Mouse (Mus musculus) layer of hippocampus, postnatal 10 days (tissue): ENCODE data around the gene Wdr34. TPM values are rescaled to one million over a fixed set of nuclear protein-coding genes. Genes with fewer than 3 reads are reported as not detected.
"Not testable (repeated sequence)": the region's sequence is repeated elsewhere in the genome, so short reads cannot be mapped to it uniquely, and the experiment has no call there.

Experiments used
- DNase-seq, 2 experiments: peaks; one replicate each; pipeline ENCODE4 v3.0.0; 2021; ENCODE audit warnings: low spot score in 2 of 2
- total RNA-seq, 2 experiments: library from RNA; stranded (reverse); gene quantifications; 2 replicates each; pipeline ENCODE4 v1.2.3; 2021

Wdr34 gene
- total RNA-seq, 2 experiments from 2014 or later, result 42.2 to 46.3 TPM

DNA sequence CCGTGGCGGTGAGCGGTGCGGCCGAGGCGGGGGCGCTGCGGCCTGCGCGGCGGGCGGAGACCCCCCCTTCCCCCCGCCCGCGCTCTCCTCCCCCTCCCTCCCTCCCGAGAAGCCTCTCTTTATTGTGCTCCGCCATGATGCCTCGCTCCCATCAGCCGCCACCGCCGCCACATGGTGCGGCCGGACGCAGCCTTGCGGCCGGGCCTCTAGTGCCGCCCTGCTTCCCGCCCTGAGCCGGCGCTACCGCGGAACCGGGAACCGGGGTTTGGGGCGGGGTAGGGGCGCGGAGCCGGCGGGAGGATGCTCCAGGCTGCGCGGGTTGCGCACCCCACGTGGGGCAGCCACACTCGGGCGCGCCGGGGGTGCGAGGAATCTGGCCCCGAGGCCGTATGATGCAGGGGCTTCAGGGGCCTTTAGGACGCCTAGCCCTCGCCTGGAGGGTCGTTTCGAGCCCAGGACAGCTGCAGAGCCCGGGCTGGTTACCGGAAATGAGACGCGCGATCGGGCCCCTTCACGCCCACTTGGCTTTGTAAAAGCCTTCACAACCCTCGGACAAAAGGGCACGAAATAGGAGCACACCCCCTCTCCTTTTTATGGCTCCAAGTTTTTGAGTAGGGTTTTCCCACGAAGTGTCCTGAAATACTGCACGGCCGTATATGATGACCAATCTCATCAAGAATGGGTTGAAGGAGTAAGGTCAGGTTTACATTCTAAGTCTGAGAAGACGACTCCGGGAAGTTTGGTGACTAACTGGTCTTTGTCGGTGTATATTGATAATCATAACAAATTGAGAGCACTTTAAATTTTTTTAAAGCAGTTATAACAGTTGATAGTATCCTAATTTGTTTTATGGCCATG lies 18.6 kb upstream of the Wdr34 start:
- DNase-seq, result peak; percentile 51 to 60

- DNase-seq, result peak; percentile 89 to 95
Observed at GRCm38 (mm10) chr2:30066046-30066901, 17.6 kb upstream of the Wdr34 start.

GRCm38 (mm10) chr2:30064298-30064697 lies 15.6 kb upstream of the Wdr34 start:
- no peak for DNase-seq

GRCm38 (mm10) chr2:30063791-30064190 lies 15.1 kb upstream of the Wdr34 start:
- no peak for DNase-seq

DNA sequence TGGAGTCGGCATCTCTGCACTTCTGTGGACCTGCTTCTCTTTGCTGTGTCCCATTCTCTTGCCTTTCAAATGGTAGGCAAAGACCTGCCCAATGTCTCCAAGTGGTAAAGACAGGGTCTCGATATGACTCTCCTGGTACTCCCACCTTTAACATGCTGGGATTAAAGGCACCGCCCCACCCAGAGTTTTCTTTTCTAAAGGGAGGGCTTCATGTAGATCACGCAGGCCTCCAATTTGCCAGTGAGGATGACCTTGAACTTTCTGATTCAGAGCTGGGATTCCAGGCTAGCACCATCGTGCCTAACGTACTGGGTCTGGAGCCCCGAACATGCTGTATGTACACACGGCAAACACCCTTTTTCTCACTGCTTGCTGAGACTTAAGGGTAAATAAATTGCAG lies 14.6 kb upstream of the Wdr34 start:
- no peak for DNase-seq

DNA sequence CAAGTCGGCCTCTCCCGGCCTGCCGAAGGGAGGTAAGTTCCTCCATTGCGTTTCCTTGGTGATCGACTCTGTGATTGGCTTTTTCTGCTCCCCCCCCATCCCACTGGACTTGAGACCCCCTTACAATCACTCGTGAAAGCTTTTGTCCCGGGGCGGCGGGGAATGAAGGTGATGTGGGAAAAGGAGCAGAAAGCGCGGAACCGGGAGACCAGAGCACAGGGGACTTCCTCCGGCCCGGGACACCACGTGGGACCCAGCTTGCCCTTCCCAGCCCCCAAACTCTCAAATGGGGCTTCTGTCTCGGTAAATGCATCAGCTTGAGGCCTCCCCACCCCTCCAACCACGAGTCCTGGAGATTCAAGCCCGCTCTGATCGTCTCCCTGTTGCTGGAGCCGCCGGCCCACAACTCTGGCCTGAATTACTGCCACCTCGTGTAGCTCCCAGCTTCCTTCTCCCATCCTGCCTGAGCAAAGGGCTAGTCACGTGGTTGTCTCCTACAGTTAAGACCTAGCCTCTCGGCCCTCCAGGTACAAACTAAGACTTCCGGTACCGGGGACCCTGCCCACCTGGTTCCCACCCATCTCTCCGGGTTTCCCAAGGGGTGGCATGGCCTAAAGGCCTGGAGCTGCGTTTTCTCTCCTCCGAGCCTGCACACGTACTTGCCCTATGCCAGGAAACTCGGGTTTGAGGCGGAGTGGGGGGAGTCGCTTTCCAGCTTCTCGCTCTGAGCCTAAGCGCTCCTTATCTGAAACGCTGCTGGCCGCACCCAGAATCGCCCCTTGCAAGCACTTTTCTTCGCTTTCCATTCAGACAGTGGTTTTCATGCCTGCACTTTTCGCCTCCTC lies 13.8 kb upstream of the Wdr34 start:
- peak; percentile 35 to 56 for DNase-seq

DNA sequence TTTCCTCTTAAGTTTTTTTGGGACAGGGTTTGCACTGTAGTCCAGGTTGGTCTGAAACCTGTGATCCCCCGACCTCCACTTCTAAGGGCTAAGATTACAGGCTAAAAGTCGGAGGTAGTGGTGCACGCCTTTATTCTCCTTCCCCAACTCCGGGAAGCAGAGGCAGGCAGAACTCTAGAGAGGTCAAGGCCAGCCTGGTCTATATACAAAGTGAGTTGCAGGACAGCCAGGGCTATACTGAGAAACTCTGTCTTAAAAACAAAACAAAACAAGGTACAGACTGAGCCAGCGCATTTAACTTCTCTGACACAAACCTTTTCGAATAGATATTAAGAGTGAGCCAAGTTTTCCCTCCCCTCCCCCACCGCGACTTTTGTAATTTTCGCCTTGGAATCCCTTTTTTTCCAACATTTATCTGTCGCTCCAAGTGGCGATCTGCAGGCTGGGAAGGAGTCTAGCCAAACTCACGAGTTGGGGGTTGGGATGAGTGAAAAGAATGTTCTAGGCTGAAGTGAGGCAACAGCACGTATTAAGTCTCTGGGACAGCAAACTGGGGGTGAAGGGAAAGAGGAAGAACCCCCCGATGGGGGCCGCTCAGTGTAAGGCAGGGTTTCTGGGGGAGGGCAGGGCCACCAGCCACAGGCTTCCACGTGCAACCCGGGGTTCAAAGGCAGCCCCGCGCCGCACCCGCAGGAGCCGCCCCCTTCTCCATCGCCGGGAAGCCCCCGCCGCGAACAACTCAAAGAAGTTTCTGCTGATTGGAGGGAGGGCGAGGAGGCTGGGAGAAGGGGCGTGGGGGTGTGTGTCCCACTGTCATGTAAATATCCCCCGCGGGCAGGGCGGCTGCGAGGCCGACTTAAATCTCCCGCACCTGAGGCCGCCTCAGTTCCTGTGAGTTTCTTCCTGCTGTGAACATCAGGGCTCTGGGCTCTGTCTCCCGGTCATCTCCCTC lies 12.8 kb upstream of the Wdr34 start:
- DNase-seq, result peak; percentile 20 to 43

GRCm38 (mm10) chr2:30058418-30058817 lies 9.7 kb upstream of the Wdr34 start:
- DNase-seq, result no peak

- DNase-seq, result no peak
Observed at GRCm38 (mm10) chr2:30057223-30057904, 8.7 kb upstream of the Wdr34 start, which contains the start of gene Set. Set (plus strand) TSS chr2:30057378.

- DNase-seq, result no peak
Observed at GRCm38 (mm10) chr2:30056736-30057135, 8.1 kb upstream of the Wdr34 start.

DNA sequence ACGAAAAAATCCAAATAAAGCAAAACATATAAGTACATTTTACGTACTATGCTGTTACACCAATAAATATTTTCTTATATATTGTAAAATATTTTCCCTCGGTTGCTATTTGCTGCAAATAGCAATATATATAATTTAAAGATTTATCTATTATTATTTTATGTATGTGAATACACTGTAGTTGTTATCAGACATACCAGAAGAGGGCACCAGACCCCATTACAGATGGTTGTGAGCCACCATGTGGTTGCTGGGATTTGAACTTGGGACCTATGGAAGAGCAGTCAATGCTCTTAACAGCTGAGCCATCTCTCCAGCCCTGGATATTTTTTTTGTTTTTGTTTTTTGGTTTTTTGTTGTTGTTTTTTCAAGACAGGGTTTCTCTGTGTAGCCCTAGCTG lies 6.6 kb upstream of the Wdr34 start:
- not testable (repeated sequence) for DNase-seq

DNA sequence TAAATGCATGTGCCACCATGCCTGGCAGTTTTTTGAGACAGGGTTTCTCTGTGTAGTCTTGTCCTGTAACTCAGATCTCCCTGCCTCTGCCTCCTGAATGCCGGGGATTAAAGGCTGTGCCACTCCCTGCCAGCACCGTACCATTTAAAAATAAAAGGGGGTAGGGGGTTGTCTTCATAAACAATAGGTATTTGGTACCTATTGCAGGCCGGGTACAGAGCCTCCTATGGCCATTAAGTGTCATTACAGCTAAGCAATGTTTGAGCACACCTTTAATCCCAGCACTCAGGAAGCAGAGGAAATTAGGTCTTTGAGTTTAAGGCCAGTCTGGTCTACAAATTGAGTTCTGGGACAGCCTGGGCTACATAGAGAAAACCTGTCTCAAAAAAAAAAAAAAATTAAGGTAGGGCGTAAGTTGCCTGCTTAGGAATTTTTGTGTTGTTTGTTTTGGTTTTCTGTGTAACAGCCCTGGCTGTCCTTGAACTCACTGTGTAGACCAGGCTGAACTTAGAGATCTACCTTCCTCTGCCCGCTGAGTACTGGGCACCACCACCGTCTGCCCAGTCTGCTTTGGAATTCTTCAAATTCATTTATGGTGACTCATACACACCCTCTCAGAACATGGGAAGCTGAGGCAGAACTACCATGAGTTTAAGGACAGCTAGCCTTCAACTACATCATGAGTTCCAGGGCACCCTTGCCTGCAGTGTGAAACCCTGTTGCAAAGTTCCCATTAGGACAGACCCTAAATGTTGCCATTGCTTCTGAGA lies 3.5 kb upstream of the Wdr34 start:
- no peak for DNase-seq

GRCm38 (mm10) chr2:30049831-30050230 lies 1.1 kb upstream of the Wdr34 start:
- DNase-seq, result no peak

- DNase-seq, result no peak
Observed at GRCm38 (mm10) chr2:30048101-30048501, 580 bp downstream of the Wdr34 start.

GRCm38 (mm10) chr2:30047127-30047526 lies 1.6 kb downstream of the Wdr34 start:
- no peak for DNase-seq

- DNase-seq, result no peak
Observed at GRCm38 (mm10) chr2:30044550-30044949, 4.1 kb downstream of the Wdr34 start.

- peak; percentile 81 to 84 for DNase-seq
Observed at GRCm38 (mm10) chr2:30042445-30042844, 6.2 kb downstream of the Wdr34 start.

GRCm38 (mm10) chr2:30039687-30040086 lies 9.0 kb downstream of the Wdr34 start:
- no peak for DNase-seq

DNA sequence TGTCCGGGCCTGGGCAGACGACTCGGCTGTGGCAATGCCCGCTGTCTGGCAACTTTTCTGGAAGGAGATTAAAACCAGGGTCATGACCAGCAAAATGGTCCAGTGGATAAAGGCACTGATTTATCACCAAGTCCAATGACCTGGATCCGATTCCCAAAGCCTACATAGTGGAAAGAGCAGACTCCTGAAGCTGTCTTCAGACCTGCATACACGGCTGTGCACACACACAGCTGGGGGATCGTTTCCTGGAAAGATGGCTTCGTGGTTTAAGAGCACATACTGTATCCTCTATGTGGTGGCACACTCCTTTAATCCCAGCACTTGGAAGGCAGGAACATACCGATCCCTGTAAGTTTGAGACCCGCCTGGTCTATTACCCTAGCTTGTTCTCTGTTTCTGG lies 10.3 kb downstream of the Wdr34 start:
- DNase-seq, result no peak
